Mouse (Mus musculus): Measurements from ENCODE around the gene Mettl22. TPM values are rescaled to one million over a fixed set of nuclear protein-coding genes. Genes with fewer than 3 reads are reported as not detected.

Mettl22 gene
- total and polyA plus RNA-seq, 2 experiments from 2014 or later = 34.0 to 66.9 TPM

GRCm38 (mm10) chr16:8429531-8429930 lies 41.1 kb upstream of the Mettl22 start:
- H3K4me2 ChIP-seq (ENCODE audit: low read depth, low read length) = no peak overlapping the region
- TF ChIP-seq CTCF (IDR thresholded peaks at IDR 0.05; ENCODE audit: low read depth) = no peak
- DNase-seq (ENCODE audit: low spot score) (no peak), ATAC-seq (no peak)
- H3K27ac ChIP-seq = no peak overlapping the region
- no peaks in the 10 kb centered on the region for H3K36me3 ChIP-seq (ENCODE audit: insufficient read depth, low read length)
- peaks cover 4% of the 10 kb centered on the region; the same call in 1 of the 2 replicates for H3K27me3 ChIP-seq (ENCODE audit: insufficient read depth, low read length)
- H3K9me3 ChIP-seq (ENCODE audit: low read length) = no peaks in the 10 kb centered on the region
- H3K4me1 ChIP-seq (ENCODE audit: insufficient read depth, low read length) = no peaks in the 10 kb centered on the region; the same call in 1 of the 2 replicates
- H3K9ac ChIP-seq (replicated peaks; ENCODE audit: low read length) = no peak overlapping the region
- H3K4me3 ChIP-seq (ENCODE audit: low read length) = no peak overlapping the region
- 77% methylated on average over 4 of the region's 4 CpGs for WGBS

GRCm38 (mm10) chr16:8432616-8433015 lies 38.0 kb upstream of the Mettl22 start:
- no peak overlapping the region for H3K4me3 ChIP-seq (ENCODE audit: low read length)
- H3K4me1 ChIP-seq (ENCODE audit: insufficient read depth, low read length) = no peaks in the 10 kb centered on the region
- no peak overlapping the region for H3K27ac ChIP-seq
- no peak for ATAC-seq
- DNase-seq (ENCODE audit: low spot score) = no peak
- H3K9ac ChIP-seq (replicated peaks; ENCODE audit: low read length) = no peak overlapping the region
- no peaks in the 10 kb centered on the region for H3K36me3 ChIP-seq (ENCODE audit: insufficient read depth, low read length)
- H3K9me3 ChIP-seq (ENCODE audit: low read length) = no peaks in the 10 kb centered on the region
- no peak overlapping the region for H3K4me2 ChIP-seq (ENCODE audit: low read depth, low read length)
- WGBS = 86% methylated on average over 3 of the region's 3 CpGs
- no peak for TF ChIP-seq CTCF (IDR thresholded peaks at IDR 0.05; ENCODE audit: low read depth)
- no peaks in the 10 kb centered on the region for H3K27me3 ChIP-seq (ENCODE audit: insufficient read depth, low read length)

- H3K27ac ChIP-seq = no peak overlapping the region
- no peak for ATAC-seq
These were observed 25.7 kb upstream of the Mettl22 start for GRCm38 (mm10) chr16:8444911-8445310.

GRCm38 (mm10) chr16:8446256-8446655 lies 24.3 kb upstream of the Mettl22 start:
- no peaks in the 10 kb centered on the region for H3K27me3 ChIP-seq (ENCODE audit: insufficient read depth, low read length)
- H3K9me3 ChIP-seq (ENCODE audit: low read length) = no peaks in the 10 kb centered on the region
- no peak for TF ChIP-seq CTCF (IDR thresholded peaks at IDR 0.05; ENCODE audit: low read depth)
- DNase-seq (ENCODE audit: low spot score) (no peak), ATAC-seq (no peak)
- no peak overlapping the region for H3K4me3 ChIP-seq (ENCODE audit: low read length)
- H3K9ac ChIP-seq (replicated peaks; ENCODE audit: low read length) = no peak overlapping the region
- no peaks in the 10 kb centered on the region for H3K36me3 ChIP-seq (ENCODE audit: insufficient read depth, low read length)
- 91% methylated on average over 6 of the region's 6 CpGs for WGBS
- no peak overlapping the region for H3K27ac ChIP-seq
- H3K4me1 ChIP-seq (ENCODE audit: insufficient read depth, low read length) = no peaks in the 10 kb centered on the region
- no peak overlapping the region for H3K4me2 ChIP-seq (ENCODE audit: low read depth, low read length)

More at GRCm38 (mm10) chr16:8444911-8445310, 25.7 kb upstream of the Mettl22 start:
- Histone ChIP-seq H3K9ac (replicated peaks; ENCODE audit: low read length) (no peak overlapping the region), H3K4me1 (ENCODE audit: insufficient read depth, low read length) (no peaks in the 10 kb centered on the region), H3K27me3 (ENCODE audit: insufficient read depth, low read length) (no peaks in the 10 kb centered on the region), H3K9me3 (ENCODE audit: low read length) (no peaks in the 10 kb centered on the region), H3K36me3 (ENCODE audit: insufficient read depth, low read length) (no peaks in the 10 kb centered on the region), H3K4me2 (ENCODE audit: low read depth, low read length) (no peak overlapping the region), H3K4me3 (ENCODE audit: low read length) (no peak overlapping the region)
- no peak for DNase-seq (ENCODE audit: low spot score)
- 70% methylated on average over 7 of the region's 7 CpGs for WGBS
- TF ChIP-seq CTCF (IDR thresholded peaks at IDR 0.05; ENCODE audit: low read depth) = no peak

GRCm38 (mm10) chr16:8453301-8453700 lies 17.3 kb upstream of the Mettl22 start:
- no peak overlapping the region for H3K9ac ChIP-seq (replicated peaks; ENCODE audit: low read length)
- DNase-seq (ENCODE audit: low spot score) (no peak), ATAC-seq (no peak)
- no peak overlapping the region for H3K4me3 ChIP-seq (ENCODE audit: low read length)
- H3K36me3 ChIP-seq (ENCODE audit: insufficient read depth, low read length) = no peaks in the 10 kb centered on the region
- no peaks in the 10 kb centered on the region for H3K27me3 ChIP-seq (ENCODE audit: insufficient read depth, low read length)
- no peaks in the 10 kb centered on the region for H3K9me3 ChIP-seq (ENCODE audit: low read length)
- H3K27ac ChIP-seq = no peak overlapping the region
- WGBS = 94% methylated on average over 2 of the region's 2 CpGs
- no peaks in the 10 kb centered on the region for H3K4me1 ChIP-seq (ENCODE audit: insufficient read depth, low read length)
- TF ChIP-seq CTCF (IDR thresholded peaks at IDR 0.05; ENCODE audit: low read depth) = no peak
- no peak overlapping the region for H3K4me2 ChIP-seq (ENCODE audit: low read depth, low read length)

GRCm38 (mm10) chr16:8455221-8455620 lies 15.4 kb upstream of the Mettl22 start:
- H3K27me3 ChIP-seq (ENCODE audit: insufficient read depth, low read length) = no peaks in the 10 kb centered on the region
- WGBS = 67% methylated on average over 2 of the region's 2 CpGs
- no peaks in the 10 kb centered on the region for H3K36me3 ChIP-seq (ENCODE audit: insufficient read depth, low read length)
- no peaks in the 10 kb centered on the region for H3K9me3 ChIP-seq (ENCODE audit: low read length)
- no peak overlapping the region for H3K4me2 ChIP-seq (ENCODE audit: low read depth, low read length)
- H3K27ac ChIP-seq = no peak overlapping the region
- H3K9ac ChIP-seq (replicated peaks; ENCODE audit: low read length) = no peak overlapping the region
- H3K4me3 ChIP-seq (ENCODE audit: low read length) = no peak overlapping the region
- ATAC-seq (no peak), DNase-seq (ENCODE audit: low spot score) (no peak)
- no peaks in the 10 kb centered on the region for H3K4me1 ChIP-seq (ENCODE audit: insufficient read depth, low read length)
- TF ChIP-seq CTCF (IDR thresholded peaks at IDR 0.05; ENCODE audit: low read depth) = no peak

- Histone ChIP-seq H3K4me3 (ENCODE audit: low read length) (no peak overlapping the region), H3K27ac (no peak overlapping the region), H3K27me3 (ENCODE audit: insufficient read depth, low read length) (no peaks in the 10 kb centered on the region), H3K4me2 (ENCODE audit: low read depth, low read length) (no peak overlapping the region), H3K4me1 (ENCODE audit: insufficient read depth, low read length) (no peaks in the 10 kb centered on the region), H3K9ac (replicated peaks; ENCODE audit: low read length) (no peak overlapping the region), H3K36me3 (ENCODE audit: insufficient read depth, low read length) (no peaks in the 10 kb centered on the region), H3K9me3 (ENCODE audit: low read length) (no peaks in the 10 kb centered on the region)
- TF ChIP-seq CTCF (IDR thresholded peaks at IDR 0.05; ENCODE audit: low read depth) = no peak
- DNase-seq (ENCODE audit: low spot score) = no peak
- ATAC-seq = no peak
- WGBS = 92% methylated on average over 4 of the region's 4 CpGs
These were observed 12.2 kb upstream of the Mettl22 start for GRCm38 (mm10) chr16:8458391-8458790.

Measured in hindbrain, postnatal 0 days (tissue).